Mouse (Mus musculus) kidney, postnatal 10 days (tissue): Measurements from ENCODE around the gene Btnl10.
A peak's percentile ranks its signal among the peaks of the same experiment; 100 is the strongest.

Experiments
- DNase-seq: peaks from one replicate; pipeline ENCODE4 v3.0.0; 2021; ENCODE audit warnings: mixed read lengths

The Btnl10 gene

DNA sequence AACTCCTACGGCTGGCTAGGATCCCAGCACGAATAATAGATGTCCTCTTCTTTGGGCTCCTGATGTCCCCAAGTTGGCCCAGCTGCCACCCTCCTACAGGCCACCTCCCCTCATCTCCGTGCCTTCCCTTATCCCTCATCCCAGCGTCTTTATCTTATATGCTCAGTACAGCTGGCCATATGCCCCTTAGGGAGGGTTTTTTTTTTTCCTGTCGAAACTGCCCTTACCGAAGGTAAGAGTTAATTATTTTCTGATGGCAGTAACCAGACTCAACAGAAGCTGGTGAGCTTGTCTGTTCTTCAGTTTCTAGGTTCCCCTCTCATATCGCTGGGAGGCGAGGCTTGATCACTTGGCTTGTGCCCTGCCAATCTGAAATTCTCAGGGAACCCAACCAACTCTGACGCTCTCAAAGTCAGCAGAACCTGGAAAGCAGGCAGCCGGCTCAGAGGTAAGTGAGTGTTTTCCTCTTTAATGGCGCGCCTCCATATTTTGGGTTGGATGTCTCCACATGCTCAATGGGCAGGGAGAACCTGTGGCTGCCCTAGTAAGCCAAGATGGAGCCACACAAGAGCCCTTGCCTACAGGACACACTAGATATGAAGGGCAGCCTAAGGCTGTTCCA is at the start of gene Btnl10:
TSS of gene Btnl10 (plus strand) at position 164 of the 622 bp plus-strand sequence.
- DNase-seq: no peak

GRCm38 (mm10) chr11:58867954-58868330 is 49.8 kb upstream of the Btnl10 start:
- DNase-seq: no peak

GRCm38 (mm10) chr11:58870961-58871360 is 46.7 kb upstream of the Btnl10 start:
- DNase-seq: no peak

DNA sequence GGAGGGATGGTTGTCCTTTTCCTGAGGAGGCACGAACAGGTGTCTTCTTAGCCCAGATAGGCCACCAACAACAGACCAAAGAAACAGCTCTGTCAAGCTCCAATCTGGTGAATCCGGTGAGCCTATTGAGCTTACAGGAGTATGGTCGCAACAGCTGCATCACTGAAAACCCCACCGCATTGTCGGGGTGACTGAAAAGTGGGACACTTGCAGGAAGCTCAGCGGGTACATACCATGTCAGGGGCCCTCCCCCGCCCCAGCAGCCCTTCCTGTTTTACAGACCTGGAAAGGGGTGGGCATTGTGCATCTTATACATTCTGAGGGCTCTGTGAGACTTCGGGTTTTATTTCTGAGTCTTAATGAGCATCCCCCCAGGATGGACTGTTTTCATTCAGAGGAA is 34.0 kb upstream of the Btnl10 start:
- no peak for DNase-seq

- peak; percentile 21 for DNase-seq
Measured at GRCm38 (mm10) chr11:58890511-58890910, 27.2 kb upstream of the Btnl10 start.

- no peak for DNase-seq
Measured at GRCm38 (mm10) chr11:58894456-58894855, 23.3 kb upstream of the Btnl10 start.

- DNase-seq: no peak
Measured at GRCm38 (mm10) chr11:58897485-58897884, 20.2 kb upstream of the Btnl10 start.

DNA sequence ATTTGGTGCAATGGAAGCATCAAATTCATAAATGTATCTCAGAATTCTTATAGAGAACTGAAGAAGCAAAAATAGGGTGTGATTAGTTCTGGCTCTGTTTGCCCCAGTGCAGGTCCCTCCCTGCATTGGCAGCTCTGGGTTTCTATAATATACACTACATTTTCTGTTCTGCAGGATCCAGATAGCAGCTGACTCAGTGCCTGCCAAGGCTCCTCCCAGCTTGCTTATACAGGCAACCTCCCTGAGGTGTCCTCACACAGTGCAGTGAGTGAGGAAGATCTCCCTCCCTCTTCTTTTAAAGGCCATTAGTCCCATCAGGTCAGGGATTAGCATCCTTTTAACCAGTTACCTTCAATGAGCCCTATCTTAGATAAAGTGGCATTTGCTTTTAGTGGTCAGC is 16.6 kb upstream of the Btnl10 start:
- no peak for DNase-seq

- peak; percentile 97 for DNase-seq
Measured at GRCm38 (mm10) chr11:58903511-58904409, 13.9 kb upstream of the Btnl10 start, which contains the start of gene Zfp39. TSS of gene Zfp39 (minus strand) at chr11:58904225.

GRCm38 (mm10) chr11:58904410-58904718 is 13.3 kb upstream of the Btnl10 start:
- DNase-seq: no peak

GRCm38 (mm10) chr11:58904838-58905237 is 12.9 kb upstream of the Btnl10 start:
- peak; percentile 35 for DNase-seq

GRCm38 (mm10) chr11:58913776-58914175 is 3.9 kb upstream of the Btnl10 start:
- no peak for DNase-seq

DNA sequence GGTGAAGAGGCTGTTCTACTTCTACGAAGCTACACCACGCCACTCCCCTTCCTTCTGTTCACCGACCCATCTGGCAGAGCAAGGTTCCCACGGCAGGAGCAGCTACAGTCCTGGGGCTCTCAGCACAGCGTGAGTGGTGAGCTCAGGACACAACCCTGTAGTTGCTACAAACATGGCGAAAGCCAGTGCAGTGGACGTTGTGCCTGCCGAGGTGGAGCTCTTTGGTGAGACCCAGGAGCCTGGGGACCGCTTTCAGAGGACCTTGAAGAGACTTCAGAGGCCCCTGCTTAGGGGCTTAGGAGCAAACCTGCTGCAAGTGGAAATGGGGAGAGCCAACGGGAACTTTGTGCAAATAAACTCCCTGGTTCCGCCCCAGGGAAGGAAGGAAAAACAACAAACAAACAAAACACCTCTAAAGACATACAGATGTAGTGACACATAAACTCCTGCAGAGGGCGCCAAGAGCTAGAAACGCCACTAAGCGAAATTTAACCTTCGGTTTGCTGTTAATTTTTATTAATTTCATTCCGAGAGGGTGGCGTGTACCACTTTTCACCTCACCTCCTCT is 3.2 kb upstream of the Btnl10 start:
- DNase-seq: peak; percentile 47

DNA sequence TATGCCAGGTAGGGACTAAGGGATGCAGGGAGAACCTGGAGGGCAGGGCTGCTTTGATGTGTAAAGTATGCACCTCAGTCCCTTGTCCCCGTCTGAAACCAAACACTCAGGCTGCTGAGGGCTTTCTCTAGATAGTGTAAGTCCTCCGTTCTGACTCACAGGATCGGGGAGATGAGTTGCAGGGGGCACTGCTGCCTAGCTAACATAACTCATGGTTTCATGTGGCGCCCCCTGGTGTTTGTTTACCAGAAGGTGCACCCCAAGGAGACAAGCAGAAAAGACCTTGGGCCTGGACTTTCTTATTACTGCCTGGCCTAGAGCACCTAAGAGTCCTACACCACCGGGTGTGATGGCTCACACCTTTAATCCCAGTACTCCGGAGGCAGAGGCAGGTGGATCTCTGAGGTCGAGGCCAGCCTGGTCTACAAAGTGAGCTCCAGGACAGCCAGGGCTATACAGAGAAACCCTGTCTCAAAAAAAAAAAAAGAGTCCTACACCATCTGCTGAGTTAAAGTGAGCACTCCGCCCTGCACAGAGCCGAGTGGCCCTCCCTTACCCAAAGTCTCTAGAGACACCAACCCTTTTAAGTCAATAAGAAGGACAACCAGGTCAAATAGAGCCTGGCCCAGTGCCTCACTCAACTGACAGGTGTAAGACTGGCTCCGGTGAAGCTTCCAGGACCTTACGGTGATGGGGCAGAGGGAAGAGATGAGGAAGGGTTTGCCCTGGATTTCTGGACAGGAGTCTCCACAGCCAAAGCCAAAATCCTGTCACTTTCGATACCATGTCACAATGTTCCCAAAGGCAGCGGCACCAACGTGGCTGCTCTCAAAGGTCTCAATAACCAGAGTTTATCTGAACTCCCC is 596 bp upstream of the Btnl10 start:
- DNase-seq: peak; percentile 67

GRCm38 (mm10) chr11:58918759-58919158 is 1.1 kb downstream of the Btnl10 start:
- DNase-seq: no peak

- DNase-seq: no peak
Measured at GRCm38 (mm10) chr11:58922420-58922819, 4.7 kb downstream of the Btnl10 start.

DNA sequence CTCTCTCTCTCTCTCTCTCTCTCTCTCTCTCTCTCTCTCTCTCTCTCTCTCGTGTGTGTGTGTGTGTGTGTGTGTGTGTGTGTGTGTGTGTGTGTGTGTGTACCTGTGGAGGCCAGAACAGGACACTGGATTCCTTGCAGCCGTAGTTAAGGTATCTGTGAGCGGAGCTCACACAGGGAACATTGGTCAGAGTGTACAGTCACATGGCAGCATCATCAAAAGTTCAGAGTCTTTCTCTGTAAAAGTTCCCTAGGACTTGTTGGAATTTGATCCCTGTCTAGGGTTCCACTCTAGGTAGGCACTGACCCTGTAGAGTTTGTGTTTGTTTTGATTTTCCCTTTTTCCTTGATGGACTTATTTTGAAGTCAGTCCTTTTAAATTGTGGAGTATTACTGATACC is 8.9 kb downstream of the Btnl10 start:
- DNase-seq: peak; percentile 24

DNA sequence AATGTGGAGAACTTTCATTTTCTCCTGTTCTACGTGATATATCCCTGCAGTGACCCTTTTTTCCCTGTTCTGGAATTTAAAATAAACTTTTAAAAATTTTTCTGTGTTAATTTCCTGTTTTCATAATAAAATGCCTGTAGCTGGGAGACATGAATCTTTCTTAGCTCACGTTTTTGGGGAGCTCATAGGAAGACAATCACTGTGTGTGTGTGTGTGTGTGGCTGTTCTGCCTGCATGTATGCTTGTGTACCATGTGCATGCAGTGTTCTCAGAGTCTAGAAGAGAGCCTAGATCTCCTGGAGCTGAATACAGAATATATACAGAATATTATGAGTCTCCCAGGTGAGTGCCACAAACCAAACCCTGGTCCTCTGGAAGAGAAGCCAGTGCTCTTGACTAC is 9.3 kb downstream of the Btnl10 start:
- no peak for DNase-seq

DNA sequence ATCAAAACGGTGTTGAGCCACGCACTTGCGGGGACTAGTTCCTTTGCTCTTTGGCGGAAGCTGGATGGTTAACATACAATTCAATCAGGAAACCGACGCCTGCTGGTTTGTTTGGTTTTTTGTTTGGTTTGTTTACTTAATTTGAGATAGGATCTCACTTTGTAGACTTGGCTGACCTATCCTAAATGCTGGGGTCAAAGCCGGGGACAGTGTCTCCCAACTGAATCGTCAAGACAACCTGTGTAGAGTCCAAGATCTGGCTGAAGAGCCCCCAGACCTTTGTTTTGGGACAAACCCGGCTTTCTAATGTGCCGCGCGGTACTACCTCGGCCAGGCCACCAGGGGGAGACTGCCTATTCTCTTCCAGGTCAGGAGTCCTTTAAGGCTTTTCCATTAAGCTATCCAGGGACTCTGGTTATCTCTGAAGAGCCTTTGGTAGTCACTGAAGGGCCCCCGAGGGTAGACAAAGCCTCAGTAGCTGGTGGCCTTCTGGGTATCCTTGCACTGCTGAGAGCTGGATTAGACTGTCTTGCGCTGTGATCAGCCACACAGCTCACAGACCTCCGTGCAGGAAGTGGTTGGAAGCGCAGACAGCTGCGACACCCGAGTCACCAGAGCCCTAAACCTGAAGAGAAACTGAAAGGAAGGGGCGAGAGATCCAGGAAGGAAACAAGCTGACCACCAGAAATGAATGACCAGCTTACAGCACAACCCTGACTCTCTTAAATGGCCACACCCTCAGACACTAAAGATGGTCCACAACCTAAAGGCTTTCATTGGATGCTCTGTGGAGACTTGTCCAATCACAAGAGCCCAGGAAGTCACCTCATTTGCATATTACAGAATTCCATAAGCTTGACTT is 10.3 kb downstream of the Btnl10 start:
- peak; percentile 70 for DNase-seq

DNA sequence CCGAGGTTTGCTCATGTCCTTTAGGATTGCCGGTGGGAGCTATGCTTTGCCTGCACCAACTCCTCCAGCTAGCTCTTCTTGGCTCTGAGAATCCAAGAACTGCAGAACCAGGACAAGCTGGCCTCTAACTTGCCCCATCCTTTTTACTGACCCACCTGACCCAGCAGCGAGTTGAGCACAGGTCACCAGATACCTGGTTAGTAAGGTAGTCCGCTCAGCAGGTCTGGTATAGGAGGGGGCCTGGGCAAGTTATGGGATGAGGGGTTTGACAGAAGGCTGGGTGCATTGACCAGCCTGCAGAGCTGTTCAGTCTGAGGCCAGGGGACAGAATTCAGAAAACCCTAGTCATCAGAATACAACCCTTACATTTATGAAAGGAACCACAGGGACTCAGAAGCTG is 11.3 kb downstream of the Btnl10 start:
- no peak for DNase-seq

- DNase-seq: peak; percentile 36
Measured at GRCm38 (mm10) chr11:58929641-58930040, 11.9 kb downstream of the Btnl10 start.

- DNase-seq: no peak
Measured at GRCm38 (mm10) chr11:58930254-58930653, 12.5 kb downstream of the Btnl10 start.
